Mouse (Mus musculus): ENCODE results near the gene Dao.

The Dao gene

DNA sequence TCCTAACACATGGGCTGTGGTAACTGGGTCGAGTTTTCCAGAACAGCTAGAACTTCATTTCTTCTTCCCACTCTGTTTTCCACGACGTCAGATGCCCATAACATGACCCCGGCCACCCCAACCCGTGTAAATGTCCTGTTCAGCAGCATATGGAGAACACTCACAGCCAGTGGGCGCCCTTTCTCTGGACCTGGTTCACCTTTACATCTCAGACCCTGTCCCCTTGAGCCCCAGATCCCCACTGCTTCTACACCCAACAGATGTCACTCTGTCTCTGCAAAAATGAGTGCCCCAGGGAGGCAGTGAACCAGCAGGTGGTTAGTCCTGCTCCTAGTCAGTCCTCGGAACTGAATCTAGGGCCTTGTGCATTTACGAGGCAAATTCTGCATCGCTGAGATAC, 64.5 kb downstream of the Dao start:
- DNase-seq (ENCODE audit: low spot score in 2 of 2), result no peak

DNA sequence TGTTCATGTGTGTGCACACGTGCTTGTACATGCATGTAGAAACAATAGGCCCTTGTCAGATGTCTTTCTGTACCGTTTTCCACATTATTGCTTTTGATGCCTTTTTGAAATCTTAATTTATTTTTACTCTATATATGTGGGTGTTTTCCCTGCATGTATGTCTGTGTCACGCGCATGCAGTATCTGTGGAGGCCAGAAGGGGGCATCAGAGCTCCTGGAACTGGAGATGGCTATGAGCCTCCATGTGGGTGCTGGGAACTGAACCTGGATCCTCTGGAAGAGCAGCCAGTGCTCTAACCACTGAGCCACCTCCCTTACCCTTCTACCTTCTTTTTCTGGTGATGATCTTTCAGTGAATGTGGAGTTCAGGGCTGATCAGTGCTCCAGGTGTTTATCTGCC, 67.4 kb downstream of the Dao start:
- no peak for DNase-seq (ENCODE audit: low spot score in 2 of 2)

DNA sequence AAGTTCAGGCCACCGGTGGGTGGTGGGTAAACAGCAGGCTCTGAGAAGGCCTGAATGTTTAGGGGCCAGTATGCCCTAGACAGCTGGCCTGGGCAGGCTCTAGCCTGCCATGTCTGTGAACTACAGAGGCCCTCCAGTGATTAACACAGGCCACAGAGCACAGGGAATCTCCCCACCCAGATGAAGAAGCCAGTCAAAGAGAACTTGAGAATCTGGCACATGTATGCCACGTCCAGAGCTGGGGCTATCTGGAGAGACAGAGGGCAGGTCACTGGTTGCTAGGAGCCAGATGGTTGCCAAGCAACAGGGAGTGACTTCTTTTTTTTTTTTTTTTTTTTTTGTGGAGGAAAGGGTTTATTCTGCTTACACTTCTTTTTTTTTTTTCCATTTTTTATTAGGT, 68.8 kb downstream of the Dao start:
- DNase-seq (ENCODE audit: low spot score in 2 of 2), result no peak
